In the genomic region with DNA sequence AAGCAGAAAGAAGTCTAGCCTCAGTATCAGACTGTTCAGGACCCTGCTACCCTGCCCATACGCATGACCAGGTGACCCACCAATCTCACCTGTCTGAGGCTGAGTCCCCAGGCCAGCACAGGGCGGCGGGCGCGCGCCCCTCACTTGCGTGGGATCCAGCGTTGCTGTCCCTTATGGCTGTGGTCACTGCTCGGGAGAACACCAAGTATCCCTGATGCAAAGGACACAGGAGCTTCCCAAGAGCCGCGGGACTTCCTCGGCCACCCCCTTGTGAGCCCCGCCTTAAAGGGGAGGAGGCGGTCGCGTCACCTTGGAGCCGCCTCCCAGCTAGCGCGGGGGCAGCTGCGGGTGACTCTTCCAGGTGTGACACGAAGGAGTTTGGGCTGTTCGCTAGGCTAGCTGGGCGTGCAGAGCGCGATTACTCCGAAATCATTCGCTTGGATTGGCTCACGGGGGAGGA, we compare ENCODE assay signal across 8 mouse cellular contexts. TPM values are rescaled to one million over a fixed set of nuclear protein-coding genes. Genes with fewer than 3 reads are reported as not detected.
DNase-seq lines count a peak whose midpoint lies in the region; TF ChIP-seq lines count a peak whose summit lies in the region.

A gene (minus strand): TSS at position 227 of the 460 bp plus-strand sequence.

- no peak for TF ChIP-seq CTCF in layer of hippocampus, adult 2 months (conservative IDR thresholded peaks at IDR 0.05)

- H3K27ac ChIP-seq in layer of hippocampus, adult 2 months: no peak within 1 kb of the TSS
- H3K27ac ChIP-seq in forebrain, embryonic 10.5 days: no peak within 1 kb of the TSS

- H3K9me3 ChIP-seq in forebrain, embryonic 10.5 days: no peaks in the 10 kb centered on the region

- H3K4me3 ChIP-seq in layer of hippocampus, adult 2 months: peak within 1 kb of the TSS; percentile 55
- H3K4me3 ChIP-seq in forebrain, embryonic 10.5 days: peak within 1 kb of the TSS; percentile 66

- H3K36me3 ChIP-seq in forebrain, embryonic 10.5 days (replicated peaks): no peaks in the 10 kb centered on the region

- peaks cover 34% of the 10 kb centered on the region for H3K27me3 ChIP-seq in forebrain, embryonic 10.5 days (ENCODE audit: poor library complexity, severe bottlenecking)

- DNase-seq in layer of hippocampus, adult 2 months (ENCODE audit: low spot score in 2 of 2): peak in 1 of 2 experiments; percentile 5
- no peak for DNase-seq in layer of hippocampus, postnatal 36 days
- DNase-seq in forebrain, embryonic 10.5 days (ENCODE audit: extremely low spot score, low spot score): peak; percentile 43
- peak; percentile 28 to 53 for DNase-seq in heart, postnatal 14 days
- peak; percentile 77 to 83 for DNase-seq in kidney, postnatal 4 days
- DNase-seq in lung, postnatal 14 days: peak; percentile 77
- DNase-seq in retina, embryonic 14.5 days (ENCODE audit: low spot score): peak; percentile 44
- DNase-seq in thymus, postnatal 25 days: peak; percentile 83

- 1% methylated on average over 28 of the region's 28 CpGs for WGBS in forebrain, embryonic 10.5 days

- intact Hi-C loops in heart, postnatal 14 days (cut with DNase I): no loop called here

- H3K4me1 ChIP-seq in forebrain, embryonic 10.5 days: peaks cover 16% of the 10 kb centered on the region

RNA-seq across cellular contexts. Expression of the gene that starts here (rescaled TPM):
- total RNA-seq in layer of hippocampus, adult 2 months (2021): 1 to 10 TPM; 1.7 to 1.8 TPM
- 1 to 10 TPM; 1.2 to 1.8 TPM for total RNA-seq in layer of hippocampus, postnatal 36 days (2021)
- 0.11 and 0.14 TPM in 2 replicates for polyA plus RNA-seq in forebrain, embryonic 10.5 days (2016; fragmentation: Nextera tagmentation; extraction: Ambion mirVana)
- total RNA-seq in heart, postnatal 14 days (2021): under 1 TPM; 0.43 to 0.78 TPM

Comparison
In these comparisons a context has a peak if more than half of its experiments do, and no peak if none do; other contexts are left out.
1. Peak in DNase-seq and H3K4me3 ChIP-seq in forebrain, embryonic 10.5 days; RNA of the gene not detected or under 1 TPM.
2. Peak in DNase-seq in heart, postnatal 14 days; RNA of the gene not detected or under 1 TPM.
3. DNase-seq: peak in kidney, postnatal 4 days (2 of 2), lung, postnatal 14 days (single experiment), retina, embryonic 14.5 days (single experiment) and thymus, postnatal 25 days (single experiment); none in layer of hippocampus, postnatal 36 days (0 of 2).